Mouse (Mus musculus): ENCODE results near the gene Krtap19-4.

DNA sequence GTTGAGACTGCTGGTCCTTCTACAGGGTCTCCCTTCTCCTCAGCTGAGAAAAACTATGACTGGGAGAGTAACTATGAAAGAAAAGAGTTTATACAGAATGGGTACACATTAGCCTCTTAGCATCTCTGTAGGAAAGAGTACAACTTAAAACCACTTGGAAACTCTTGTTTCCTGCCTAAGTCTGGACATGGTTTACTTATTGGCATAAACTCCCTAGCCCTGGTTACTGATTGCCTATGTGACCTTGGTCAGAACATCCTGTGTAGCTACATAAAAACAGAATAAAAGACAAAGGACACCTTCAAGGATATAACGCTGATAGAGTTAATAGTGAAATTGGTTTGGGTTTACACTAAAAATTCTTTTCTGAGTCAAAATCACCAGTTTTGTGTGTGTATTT lies 37.5 kb downstream of the Krtap19-4 start:
- TF ChIP-seq CTCF (IDR thresholded peaks at IDR 0.05; ENCODE audit: low read depth, low read length), result no peak
- no peak for TF ChIP-seq TAL1 (conservative IDR thresholded peaks at IDR 0.05; ENCODE audit: low read depth, low read length)
